Comparison of ENCODE assay signal across 10 mouse cellular contexts in the genomic region with DNA sequence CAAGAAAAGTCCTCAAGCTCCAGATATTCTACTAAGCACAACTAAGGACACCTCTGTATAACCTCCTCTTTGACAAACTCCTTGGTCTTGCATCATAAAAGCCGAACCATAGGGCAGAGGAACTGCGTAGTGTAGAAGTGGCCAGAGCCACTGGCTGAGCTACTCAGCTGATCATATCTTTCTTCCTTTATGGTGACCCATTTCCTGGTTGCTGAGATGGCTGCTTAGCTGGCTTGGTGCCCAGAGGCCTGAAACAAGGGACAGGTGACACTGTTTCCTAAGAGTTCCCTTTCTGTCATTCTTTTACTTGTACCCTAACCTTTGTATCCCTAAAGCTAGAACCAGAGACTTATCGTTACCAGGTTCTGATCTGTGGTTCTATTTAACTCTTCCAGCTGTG. TPM values are rescaled to one million over a fixed set of nuclear protein-coding genes. Genes with fewer than 3 reads are reported as not detected.
A peak's percentile ranks its signal among the peaks of the same experiment; 100 is the strongest.
DNase-seq lines count a peak whose midpoint lies in the region; ATAC-seq and TF ChIP-seq lines count a peak whose summit lies in the region.
"Had no signal": no experiment of that assay in that cellular context is flagged by ENCODE, and none has a peak within 500 bp of the region (broad histone marks: within the 10 kb centered on the region; RNA-seq: fewer than 3 reads in every experiment).

No protein-coding gene starts in this region.

- ATAC-seq in kidney, embryonic 14.5 days (ENCODE audit: low FRiP score, low TSS enrichment): no peak

- intact Hi-C loops in gastrocnemius, adult 2 months (cut with DNase I): no loop called here
- intact Hi-C loops in gastrocnemius, postnatal 36 days (cut with DNase I): no loop called here

- peak; percentile 38 for DNase-seq in gastrocnemius, adult 2 months
- DNase-seq in gastrocnemius, postnatal 36 days: no peak
- peak; percentile 65 for DNase-seq in MEL (ENCODE audit: low read depth, low spot score)
- peak; percentile 52 for DNase-seq in lung, postnatal 10 days
- DNase-seq in embryo, embryonic 11 days: no peak
- DNase-seq in frontal cortex, adult 2 months (ENCODE audit: extremely low spot score in 1 of 2, low spot score in 1 of 2): no peak
- no peak for DNase-seq in MN1 (ENCODE audit: low spot score)
- DNase-seq: right cerebral cortex, adult 18-20 months had no signal

- no peaks in the 10 kb centered on the region for H3K79me2 ChIP-seq in MEL (ENCODE audit: control insufficient read depth, insufficient read depth, low read length, poor library complexity)

- TF ChIP-seq CTCF in gastrocnemius, adult 2 months (IDR thresholded peaks at IDR 0.05): no peak
- TF ChIP-seq CTCF in MEL (IDR thresholded peaks at IDR 0.05 in 2 of 3, conservative IDR thresholded peaks at IDR 0.05 in 1 of 3; ENCODE audit: control insufficient read depth in 1 of 3, insufficient read depth in 1 of 3, low read depth in 2 of 3, low read length in 3 of 3, poor library complexity in 1 of 3, severe bottlenecking in 1 of 3): no peak

- H3K4me3 ChIP-seq in gastrocnemius, adult 2 months: peak overlapping the region; percentile 94
- H3K4me3 ChIP-seq in MEL (ENCODE audit: control insufficient read depth in 1 of 2, insufficient read depth in 1 of 2, low read depth in 2 of 2, low read length in 2 of 2): no peak overlapping the region
- no peak overlapping the region for H3K4me3 ChIP-seq in kidney, embryonic 14.5 days (ENCODE audit: low read length)
- H3K4me3 ChIP-seq: embryonic facial prominence, embryonic 13.5 days had no signal

- no peaks in the 10 kb centered on the region for H3K27me3 ChIP-seq in MEL (ENCODE audit: control insufficient read depth in 1 of 2, insufficient read depth in 2 of 2, low read length in 2 of 2)
- no peaks in the 10 kb centered on the region for H3K27me3 ChIP-seq in kidney, embryonic 14.5 days (ENCODE audit: control insufficient read depth, insufficient read depth, low read length)

- WGBS in kidney, embryonic 14.5 days: 68% methylated on average over 3 of the region's 3 CpGs

- no peak overlapping the region for H3K9ac ChIP-seq in MEL (ENCODE audit: control insufficient read depth, low read depth, low read length, poor library complexity, severe bottlenecking)
- no peak overlapping the region for H3K9ac ChIP-seq in kidney, embryonic 14.5 days (ENCODE audit: low read depth, low read length)
- H3K9ac ChIP-seq: embryonic facial prominence, embryonic 13.5 days had no signal

- no peak overlapping the region for H3K4me2 ChIP-seq in kidney, embryonic 14.5 days (replicated peaks; ENCODE audit: low read depth, low read length)
- H3K4me2 ChIP-seq: embryonic facial prominence, embryonic 13.5 days had no signal

- H3K36me3 ChIP-seq in MEL (ENCODE audit: control insufficient read depth in 1 of 2, insufficient read depth in 2 of 2, low read length in 2 of 2): peaks cover 0 to 28% of the 10 kb centered on the region in 2 experiments; a peak in 2 of 4 replicates
- peaks cover 42% of the 10 kb centered on the region; the same call in 1 of the 2 replicates for H3K36me3 ChIP-seq in kidney, embryonic 14.5 days (ENCODE audit: control insufficient read depth, insufficient read depth, low read length)

- H3K4me1 ChIP-seq in MEL (ENCODE audit: control insufficient read depth in 1 of 2, insufficient read depth in 2 of 2, low read length in 2 of 2): peaks cover 18 to 39% of the 10 kb centered on the region in 2 experiments
- peaks cover 59% of the 10 kb centered on the region for H3K4me1 ChIP-seq in kidney, embryonic 14.5 days (ENCODE audit: control insufficient read depth, insufficient read depth, low read length)

- no peak for TF ChIP-seq POLR2A in MEL (IDR thresholded peaks at IDR 0.05; ENCODE audit: control insufficient read depth in 1 of 2, insufficient read depth in 1 of 2, low read depth in 1 of 2, low read length in 2 of 2, poor library complexity in 1 of 2)

- TF ChIP-seq RAD21 in MEL (IDR thresholded peaks at IDR 0.05; ENCODE audit: low read depth, low read length): no peak

- no peaks in the 10 kb centered on the region for H3K9me3 ChIP-seq in MEL (replicated peaks; ENCODE audit: insufficient read depth, low read length)
- no peaks in the 10 kb centered on the region for H3K9me3 ChIP-seq in kidney, embryonic 14.5 days (ENCODE audit: control insufficient read depth, low read length)
- H3K9me3 ChIP-seq: embryonic facial prominence, embryonic 13.5 days had no signal

- peak overlapping the region; percentile 67 for H3K27ac ChIP-seq in gastrocnemius, adult 2 months
- H3K27ac ChIP-seq in MEL (ENCODE audit: control insufficient read depth, low read depth, low read length): peak overlapping the region; percentile 18; the same call in 1 of the 2 replicates
- H3K27ac ChIP-seq in kidney, embryonic 14.5 days (ENCODE audit: low read depth, low read length): peak overlapping the region; percentile 8; the same call in 1 of the 2 replicates
- H3K27ac ChIP-seq: embryonic facial prominence, embryonic 13.5 days had no signal

- peak in 1 of 2 experiments; percentile 43; a peak in 2 of 4 replicates for TF ChIP-seq EP300 in MEL (IDR thresholded peaks at IDR 0.05; ENCODE audit: low read depth in 1 of 2, low read length in 2 of 2)

TF ChIP-seq in MEL, 35 proteins besides CTCF, POLR2A, EP300 and RAD21:
- TF ChIP-seq POLR2AphosphoS5 (IDR thresholded peaks at IDR 0.05; ENCODE audit: borderline replicate concordance, low read depth, low read length): no peak
- TF ChIP-seq NELFE (IDR thresholded peaks at IDR 0.05; ENCODE audit: low read depth, low read length): no peak
- no peak for TF ChIP-seq CHD2 (IDR thresholded peaks at IDR 0.05; ENCODE audit: low read length)
- TF ChIP-seq ELF1 (IDR thresholded peaks at IDR 0.05; ENCODE audit: low read depth, low read length): peak; percentile 49; the same call in 1 of the 2 replicates
- no peak for TF ChIP-seq RCOR1 (IDR thresholded peaks at IDR 0.05; ENCODE audit: low read depth, low read length)
- peak; percentile 50; the same call in 1 of the 2 replicates for TF ChIP-seq GATA1 (IDR thresholded peaks at IDR 0.05; ENCODE audit: low read depth, low read length)
- TF ChIP-seq E2F4 (IDR thresholded peaks at IDR 0.05; ENCODE audit: borderline replicate concordance, low read depth, low read length): no peak
- no peak for TF ChIP-seq SMC3 (IDR thresholded peaks at IDR 0.05; ENCODE audit: low read depth, low read length)
- TF ChIP-seq TBP (IDR thresholded peaks at IDR 0.05; ENCODE audit: low read depth, low read length): no peak
- no peak for TF ChIP-seq TAL1 (IDR thresholded peaks at IDR 0.05; ENCODE audit: low read length)
- TF ChIP-seq MAX (IDR thresholded peaks at IDR 0.05; ENCODE audit: low read length): no peak
- TF ChIP-seq MEF2A (IDR thresholded peaks at IDR 0.05; ENCODE audit: extremely low read depth, insufficient replicate concordance, low read depth, low read length, poor library complexity, severe bottlenecking): no peak
- no peak for TF ChIP-seq GABPA (IDR thresholded peaks at IDR 0.05; ENCODE audit: low read depth, low read length)
- no peak for TF ChIP-seq BHLHE40 (IDR thresholded peaks at IDR 0.05; ENCODE audit: borderline replicate concordance, low read depth, low read length)
- 0 out of 2 replicates have a peak, but pooled peaks have one; percentile 33 for TF ChIP-seq SIN3A (IDR thresholded peaks at IDR 0.05; ENCODE audit: low read length)
- TF ChIP-seq ZC3H11A (IDR thresholded peaks at IDR 0.05; ENCODE audit: low read depth, low read length): no peak
- TF ChIP-seq ETS1 (IDR thresholded peaks at IDR 0.05; ENCODE audit: low read depth, low read length): peak; percentile 77
- TF ChIP-seq MXI1 (IDR thresholded peaks at IDR 0.05; ENCODE audit: low read depth, low read length): no peak

RNA-seq across cellular contexts. Expression of gene Fzd4, which starts 7.2 kb away (rescaled TPM):
- 10 to 100 TPM; 30.6 to 32.4 TPM for total RNA-seq in gastrocnemius, adult 2 months (2021)
- total RNA-seq in gastrocnemius, postnatal 36 days (2021): 10 to 100 TPM; 15.1 to 38.5 TPM
- total RNA-seq in MEL (2012; rRNA removed): 0.08 and 0.13 TPM in 2 replicates
- 1 to 10 TPM in 1 of 2 experiments, not detected in 1; 1.1 TPM for polyA plus RNA-seq in MEL (2012; ENCODE audit: insufficient read depth in 1 of 2, insufficient read length in 2 of 2, low read depth in 1 of 2, low replicate concordance in 2 of 2, missing spikeins in 1 of 2)
- 19.9 and 42.0 TPM in 2 replicates for polyA plus RNA-seq in kidney, embryonic 14.5 days (2014; fragmentation: Nextera tagmentation; extraction: Ambion mirVana)
- 4.7 and 5.0 TPM in 2 replicates for polyA plus RNA-seq in frontal cortex, adult 2 months (2012; rRNA removed)

RNA-seq across cellular contexts. Expression of gene Tmem135, which starts 7.3 kb away (rescaled TPM):
- 10 to 100 TPM; 13.2 to 19.6 TPM for total RNA-seq in gastrocnemius, adult 2 months (2021)
- total RNA-seq in gastrocnemius, postnatal 36 days (2021): 10 to 100 TPM; 15.5 to 18.3 TPM
- 7.4 and 8.8 TPM in 2 replicates for total RNA-seq in MEL (2012; rRNA removed)
- polyA plus RNA-seq in MEL (2012; ENCODE audit: insufficient read depth in 1 of 2, insufficient read length in 2 of 2, low read depth in 1 of 2, low replicate concordance in 2 of 2, missing spikeins in 1 of 2): 10 to 100 TPM in 1 of 2 experiments, not detected in 1; 33.9 TPM
- polyA plus RNA-seq in kidney, embryonic 14.5 days (2014; fragmentation: Nextera tagmentation; extraction: Ambion mirVana): 19.2 and 31.9 TPM in 2 replicates
- 35.3 and 37.5 TPM in 2 replicates for polyA plus RNA-seq in frontal cortex, adult 2 months (2012; rRNA removed)

Comparison
In these comparisons a context has a peak if more than half of its experiments do, and no peak if none do; other contexts are left out.
1. DNase-seq: peak in gastrocnemius, adult 2 months (single experiment), MEL (single experiment) and lung, postnatal 10 days (single experiment); none in gastrocnemius, postnatal 36 days (0 of 2), embryo, embryonic 11 days (single experiment), frontal cortex, adult 2 months (0 of 2) and MN1 (single experiment).
2. H3K27ac ChIP-seq: peak in every context shown above with its lines; median percentile 67 in gastrocnemius, adult 2 months; 18 in MEL; 8 in kidney, embryonic 14.5 days.
3. RNA of gene Fzd4, which starts 7.2 kb away (total RNA-seq): 15.1 to 38.5 TPM in gastrocnemius, postnatal 36 days and 30.6 to 32.4 TPM in gastrocnemius, adult 2 months; 0.08 to 0.13 TPM in MEL; every median in the first group is over 10 times any median in the second.